Mouse (Mus musculus): ENCODE measurements around the gene Mrps5. TPM values are rescaled to one million over a fixed set of nuclear protein-coding genes. Genes with fewer than 3 reads are reported as not detected.

The Mrps5 gene
- polyA plus RNA-seq, 1 experiment = 23.3 TPM

- Histone ChIP-seq H3K27me3 (ENCODE audit: control insufficient read depth, insufficient read depth, low read length) (no peaks in the 10 kb centered on the region), H3K27ac (ENCODE audit: insufficient read depth, low read length) (no peak overlapping the region), H3K4me3 (ENCODE audit: extremely low read depth, insufficient read depth, insufficient read length) (no peak overlapping the region), H3K4me1 (ENCODE audit: control insufficient read depth, insufficient read depth, insufficient read length) (no peaks in the 10 kb centered on the region), H3K36me3 (ENCODE audit: control insufficient read depth, insufficient read depth, low read length) (no peaks in the 10 kb centered on the region)
- no peak for TF ChIP-seq POLR2A (IDR thresholded peaks at IDR 0.05; ENCODE audit: low read depth, low read length)
- TF ChIP-seq CTCF (IDR thresholded peaks at IDR 0.05; ENCODE audit: extremely low read depth, insufficient read depth, insufficient read length, insufficient replicate concordance) = no peak
- no peak for DNase-seq (ENCODE audit: low read depth in 1 of 2, low spot score in 2 of 2)
Measured at GRCm38 (mm10) chr2:127549711-127550110, 37.3 kb upstream of the Mrps5 start.

GRCm38 (mm10) chr2:127550446-127550845 is 36.6 kb upstream of the Mrps5 start:
- 86% methylated on average over 1 of the region's 1 CpGs for WGBS
- no peaks in the 10 kb centered on the region for H3K27me3 ChIP-seq (ENCODE audit: control insufficient read depth, insufficient read depth, low read length)

GRCm38 (mm10) chr2:127551078-127551477 is 35.9 kb upstream of the Mrps5 start:
- 70% methylated on average over 5 of the region's 5 CpGs for WGBS
- H3K4me1 ChIP-seq (ENCODE audit: control insufficient read depth, insufficient read depth, insufficient read length) = no peaks in the 10 kb centered on the region
- no peak for DNase-seq (ENCODE audit: low read depth in 1 of 2, low spot score in 2 of 2)
- no peaks in the 10 kb centered on the region for H3K36me3 ChIP-seq (ENCODE audit: control insufficient read depth, insufficient read depth, low read length)
- TF ChIP-seq POLR2A (IDR thresholded peaks at IDR 0.05; ENCODE audit: low read depth, low read length) = no peak
- no peak for TF ChIP-seq CTCF (IDR thresholded peaks at IDR 0.05; ENCODE audit: extremely low read depth, insufficient read depth, insufficient read length, insufficient replicate concordance)
- no peaks in the 10 kb centered on the region for H3K27me3 ChIP-seq (ENCODE audit: control insufficient read depth, insufficient read depth, low read length)
- no peak overlapping the region for H3K27ac ChIP-seq (ENCODE audit: insufficient read depth, low read length)
- no peak overlapping the region for H3K4me3 ChIP-seq (ENCODE audit: extremely low read depth, insufficient read depth, insufficient read length)

More at GRCm38 (mm10) chr2:127550446-127550845, 36.6 kb upstream of the Mrps5 start:
- Histone ChIP-seq H3K4me1 (ENCODE audit: control insufficient read depth, insufficient read depth, insufficient read length) (no peaks in the 10 kb centered on the region), H3K4me3 (ENCODE audit: extremely low read depth, insufficient read depth, insufficient read length) (no peak overlapping the region), H3K27ac (ENCODE audit: insufficient read depth, low read length) (no peak overlapping the region), H3K36me3 (ENCODE audit: control insufficient read depth, insufficient read depth, low read length) (no peaks in the 10 kb centered on the region)
- TF ChIP-seq POLR2A (IDR thresholded peaks at IDR 0.05; ENCODE audit: low read depth, low read length) (no peak), CTCF (IDR thresholded peaks at IDR 0.05; ENCODE audit: extremely low read depth, insufficient read depth, insufficient read length, insufficient replicate concordance) (no peak)
- no peak for DNase-seq (ENCODE audit: low read depth in 1 of 2, low spot score in 2 of 2)

- H3K4me1 ChIP-seq (ENCODE audit: control insufficient read depth, insufficient read depth, insufficient read length) = no peaks in the 10 kb centered on the region
- peak in 1 of 2 experiments; percentile 51 for DNase-seq (ENCODE audit: low read depth in 1 of 2, low spot score in 2 of 2)
- H3K27ac ChIP-seq (ENCODE audit: insufficient read depth, low read length) = no peak overlapping the region
- H3K27me3 ChIP-seq (ENCODE audit: control insufficient read depth, insufficient read depth, low read length) = no peaks in the 10 kb centered on the region
- no peak for TF ChIP-seq POLR2A (IDR thresholded peaks at IDR 0.05; ENCODE audit: low read depth, low read length)
- TF ChIP-seq CTCF (IDR thresholded peaks at IDR 0.05; ENCODE audit: extremely low read depth, insufficient read depth, insufficient read length, insufficient replicate concordance) = peak; percentile 42; the same call in 1 of the 2 replicates
- no peak overlapping the region for H3K4me3 ChIP-seq (ENCODE audit: extremely low read depth, insufficient read depth, insufficient read length)
- WGBS = 15% methylated on average over 18 of the region's 18 CpGs
- no peaks in the 10 kb centered on the region for H3K36me3 ChIP-seq (ENCODE audit: control insufficient read depth, insufficient read depth, low read length)
Measured at GRCm38 (mm10) chr2:127559070-127559966, 27.7 kb upstream of the Mrps5 start.

- H3K27me3 ChIP-seq (ENCODE audit: control insufficient read depth, insufficient read depth, low read length) = no peaks in the 10 kb centered on the region
- DNase-seq (ENCODE audit: low read depth in 1 of 2, low spot score in 2 of 2) = no peak
- WGBS = 82% methylated on average over 1 of the region's 1 CpGs
- H3K27ac ChIP-seq (ENCODE audit: insufficient read depth, low read length) = no peak overlapping the region
- TF ChIP-seq POLR2A (IDR thresholded peaks at IDR 0.05; ENCODE audit: low read depth, low read length) = no peak
- no peak for TF ChIP-seq CTCF (IDR thresholded peaks at IDR 0.05; ENCODE audit: extremely low read depth, insufficient read depth, insufficient read length, insufficient replicate concordance)
- H3K36me3 ChIP-seq (ENCODE audit: control insufficient read depth, insufficient read depth, low read length) = no peaks in the 10 kb centered on the region; the same call in 1 of the 2 replicates
- no peak overlapping the region for H3K4me3 ChIP-seq (ENCODE audit: extremely low read depth, insufficient read depth, insufficient read length)
- no peaks in the 10 kb centered on the region for H3K4me1 ChIP-seq (ENCODE audit: control insufficient read depth, insufficient read depth, insufficient read length)
Measured at GRCm38 (mm10) chr2:127573322-127573721, 13.7 kb upstream of the Mrps5 start.

- Histone ChIP-seq H3K36me3 (ENCODE audit: control insufficient read depth, insufficient read depth, low read length) (no peaks in the 10 kb centered on the region), H3K4me3 (ENCODE audit: extremely low read depth, insufficient read depth, insufficient read length) (peak overlapping the region; percentile 66), H3K4me1 (ENCODE audit: control insufficient read depth, insufficient read depth, insufficient read length) (peaks cover 3% of the 10 kb centered on the region; the same call in 1 of the 2 replicates), H3K27me3 (ENCODE audit: control insufficient read depth, insufficient read depth, low read length) (no peaks in the 10 kb centered on the region), H3K27ac (ENCODE audit: insufficient read depth, low read length) (no peak overlapping the region)
- 1% methylated on average over 24 of the region's 24 CpGs for WGBS
- peak; percentile 41; the same call in 1 of the 2 replicates for TF ChIP-seq POLR2A (IDR thresholded peaks at IDR 0.05; ENCODE audit: low read depth, low read length)
- TF ChIP-seq CTCF (IDR thresholded peaks at IDR 0.05; ENCODE audit: extremely low read depth, insufficient read depth, insufficient read length, insufficient replicate concordance) = no peak
- peak; percentile 86 to 90 for DNase-seq (ENCODE audit: low read depth in 1 of 2, low spot score in 2 of 2)
Measured at GRCm38 (mm10) chr2:127584436-127584858, 2.6 kb upstream of the Mrps5 start.

- peaks cover under 1% of the 10 kb centered on the region; the same call in 1 of the 2 replicates for H3K36me3 ChIP-seq (ENCODE audit: control insufficient read depth, insufficient read depth, low read length)
- H3K27ac ChIP-seq (ENCODE audit: insufficient read depth, low read length) = peak overlapping the region; percentile 97
- TF ChIP-seq POLR2A (IDR thresholded peaks at IDR 0.05; ENCODE audit: low read depth, low read length) (no peak), CTCF (IDR thresholded peaks at IDR 0.05; ENCODE audit: extremely low read depth, insufficient read depth, insufficient read length, insufficient replicate concordance) (no peak)
- under 1% methylated on average over 22 of the region's 22 CpGs for WGBS
- peak overlapping the region; percentile 82 for H3K4me3 ChIP-seq (ENCODE audit: extremely low read depth, insufficient read depth, insufficient read length)
- H3K27me3 ChIP-seq (ENCODE audit: control insufficient read depth, insufficient read depth, low read length) = no peaks in the 10 kb centered on the region
- peaks cover 3% of the 10 kb centered on the region; the same call in 1 of the 2 replicates for H3K4me1 ChIP-seq (ENCODE audit: control insufficient read depth, insufficient read depth, insufficient read length)
- no peak for DNase-seq (ENCODE audit: low read depth in 1 of 2, low spot score in 2 of 2)
Measured at GRCm38 (mm10) chr2:127587514-127587844, 457 bp downstream of the Mrps5 start.

Measured in spleen, adult 2 months (tissue).